Mouse (Mus musculus) liver, adult 2 months (tissue): ENCODE results near the gene Nat8f6. TPM values are rescaled to one million over a fixed set of nuclear protein-coding genes. Genes with fewer than 3 reads are reported as not detected.
"Not testable (repeated sequence)": the region's sequence is repeated elsewhere in the genome, so short reads cannot be mapped to it uniquely, and the experiment has no call there.

Source experiments
- DNase-seq: peaks from one replicate; pipeline ENCODE4 v3.0.0-alpha.2; 2011; ENCODE audit warnings: low read depth, low spot score; ENCODE audit errors: extremely low read depth
- H3K27ac ChIP-seq: fragments of 200-500 bp; replicated peaks from 2 replicates; pipeline ENCODE4 v1.5.1; 2012; ENCODE audit warnings: low read depth, mild to moderate bottlenecking, control low read depth, inconsistent platforms, low read length; ENCODE audit not compliant: insufficient read depth
- H3K27me3 ChIP-seq: fragments of 200-500 bp; 2 replicates; pipeline ENCODE4 v1.6.1; 2012; ENCODE audit warnings: mild to moderate bottlenecking, moderate library complexity, low read length, inconsistent platforms; ENCODE audit not compliant: control insufficient read depth, insufficient read depth
- H3K36me3 ChIP-seq: fragments of 200-500 bp; 2 replicates; pipeline ENCODE4 v1.6.1; 2012; ENCODE audit warnings: low read length, inconsistent platforms; ENCODE audit not compliant: control insufficient read depth, insufficient read depth
- H3K4me1 ChIP-seq: fragments of 200-500 bp; 2 replicates; pipeline ENCODE4 v1.6.1; 2011; ENCODE audit warnings: low read length; ENCODE audit not compliant: control insufficient read depth, insufficient read depth
- H3K4me3 ChIP-seq: fragments of 200-500 bp; 2 replicates; pipeline ENCODE4 v1.5.1; 2011; ENCODE audit warnings: low read depth, mild to moderate bottlenecking, control low read depth, low read length, moderate library complexity; ENCODE audit not compliant: insufficient read depth
- H3K79me2 ChIP-seq: fragments of 200-500 bp; 2 replicates; pipeline ENCODE4 v1.6.1; 2012; ENCODE audit warnings: inconsistent platforms, mild to moderate bottlenecking, low read length, moderate library complexity; ENCODE audit not compliant: control insufficient read depth, insufficient read depth
- H3K9ac ChIP-seq: fragments of 200-500 bp; 2 replicates; pipeline ENCODE4 v1.6.1; 2012; ENCODE audit warnings: low read depth, mild to moderate bottlenecking, control low read depth, inconsistent platforms, low read length
- CTCF ChIP-seq: fragments of 200-500 bp; IDR thresholded peaks from 2 replicates; pipeline ENCODE4 v1.5.1; 2011; ENCODE audit warnings: low read depth, low read length, control low read depth
- POLR2A ChIP-seq: fragments of 200-500 bp; IDR thresholded peaks from 2 replicates; pipeline ENCODE4 v1.6.1; 2011; ENCODE audit warnings: low read length, control low read depth; ENCODE audit not compliant: insufficient read depth; ENCODE audit errors: extremely low read depth
- WGBS: fragments of 180-500 bp; shearing (Covaris S2); methylation state at CpG from one replicate; pipeline ENCODE4 v1.1.7; 2018; 5-methylcytosine and 5-hydroxymethylcytosine counted together
- polyA plus RNA-seq: library from polyadenylated mRNA; depleted of rRNA; stranded (reverse); fragments of >200 nt; gene quantifications from 2 replicates; pipeline ENCODE4 v1.2.3, GENCODE M21; 2012
- total RNA-seq: library from RNA; depleted of rRNA; stranded (reverse); fragments of >200 nt; gene quantifications from 2 replicates; pipeline ENCODE4 v1.2.3, GENCODE M21; 2014

Gene Nat8f6
- total and polyA plus RNA-seq, 2 experiments: 0.28 TPM; not detected in 1

DNA sequence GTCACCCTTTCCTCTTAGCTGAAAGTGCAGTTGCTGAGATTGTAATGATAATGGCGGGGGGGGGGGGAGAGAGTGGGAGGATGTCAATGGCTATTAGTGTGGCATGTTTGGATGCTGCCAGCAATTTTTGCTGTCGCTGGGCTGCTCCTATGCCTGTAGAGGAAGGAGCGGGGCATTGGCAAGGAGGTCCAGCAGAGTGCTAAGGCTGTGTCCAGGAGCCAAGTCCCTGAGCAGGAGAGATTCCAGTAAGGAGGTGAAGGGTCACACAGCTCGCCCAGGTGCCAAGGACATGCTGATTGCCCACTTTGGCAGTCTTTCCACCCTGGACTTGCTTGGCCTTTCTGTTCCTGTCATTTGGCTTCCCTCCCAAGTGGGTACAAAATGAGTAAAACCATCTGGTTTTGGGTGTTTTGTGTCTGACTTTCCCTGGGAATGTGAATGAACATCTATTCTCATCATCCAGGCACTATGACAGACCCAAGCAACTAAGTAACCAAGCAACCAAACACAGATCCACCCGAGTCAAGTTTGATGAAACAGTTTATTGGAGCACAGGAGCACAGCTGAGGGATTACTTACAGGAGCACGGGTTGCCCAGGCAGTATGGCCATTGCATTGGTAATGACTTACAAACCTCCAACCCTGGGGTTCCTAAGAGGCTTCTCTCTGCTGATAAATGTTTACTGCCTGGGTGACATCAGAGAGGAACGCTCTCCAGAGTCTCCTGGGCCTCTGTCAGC lies 44.3 kb upstream of the Nat8f6 start:
- H3K4me3 ChIP-seq, H3K27me3 ChIP-seq, H3K79me2 ChIP-seq, H3K36me3 ChIP-seq: not testable (repeated sequence)
- DNase-seq: peak; percentile 93
- peak; percentile 75; the same call in 1 of the 2 replicates for TF ChIP-seq POLR2A
- Histone ChIP-seq H3K4me1 (peaks cover 20% of the 10 kb centered on the region), H3K27ac (peak overlapping the region; percentile 100), H3K9ac (peak overlapping the region; percentile 28)
- WGBS: 22% methylated on average over 6 of the region's 7 CpGs

DNA sequence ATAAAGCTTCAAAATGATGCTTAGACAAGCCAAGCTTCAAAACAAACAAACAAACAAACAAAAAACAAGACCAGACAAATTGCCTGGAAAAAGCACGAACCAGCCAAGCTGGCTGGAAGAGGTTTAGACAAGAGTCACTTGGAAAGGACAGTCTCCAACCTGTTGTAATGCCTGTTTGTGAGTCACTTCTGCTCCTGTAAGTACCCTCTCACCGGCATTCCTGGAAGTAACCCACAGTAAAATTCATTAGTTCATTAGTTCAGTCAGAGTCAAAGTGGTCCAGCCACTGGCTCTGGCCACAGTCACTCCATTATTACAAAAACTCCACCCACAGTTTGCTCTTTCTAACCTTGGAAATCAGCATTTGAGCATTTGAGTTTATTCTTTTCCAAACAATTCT lies 43.1 kb upstream of the Nat8f6 start:
- DNase-seq: peak; percentile 55
- H3K4me3 ChIP-seq: no peak overlapping the region
- WGBS: 25% methylated on average over 2 of the region's 2 CpGs
- TF ChIP-seq POLR2A: no peak
- no peak for TF ChIP-seq CTCF
- peaks cover 4% of the 10 kb centered on the region; the same call in 1 of the 2 replicates for H3K36me3 ChIP-seq
- 0 out of 2 replicates have a peak, but pooled peaks cover 6% of the 10 kb centered on the region for H3K79me2 ChIP-seq
- no peak overlapping the region for H3K9ac ChIP-seq
- H3K27me3 ChIP-seq: no peaks in the 10 kb centered on the region
- peaks cover 20% of the 10 kb centered on the region for H3K4me1 ChIP-seq
- peak overlapping the region; percentile 14 for H3K27ac ChIP-seq

DNA sequence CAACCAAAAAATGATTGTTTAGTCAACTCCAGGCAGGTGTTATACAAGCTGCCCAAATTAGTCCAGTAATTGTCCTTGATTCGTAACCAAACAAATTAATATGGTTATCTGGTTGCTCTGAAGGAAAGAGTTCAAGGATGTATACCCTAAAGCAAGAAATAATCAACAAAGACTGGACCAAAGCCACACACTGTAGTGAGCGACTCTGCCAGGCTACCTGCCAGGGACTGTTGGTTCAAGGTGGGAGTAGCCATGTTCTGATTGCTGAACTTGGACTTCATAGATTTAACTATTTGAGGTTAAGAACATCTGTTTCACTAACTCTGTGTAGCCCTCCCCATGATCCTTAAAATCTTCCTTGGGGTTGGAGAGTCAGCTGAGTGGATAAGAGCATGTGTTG lies 42.4 kb upstream of the Nat8f6 start:
- Histone ChIP-seq H3K79me2 (0 out of 2 replicates have a peak, but pooled peaks cover 6% of the 10 kb centered on the region), H3K27me3 (no peaks in the 10 kb centered on the region), H3K27ac (peak overlapping the region; percentile 14), H3K9ac (no peak overlapping the region), H3K4me1 (peaks cover 20% of the 10 kb centered on the region), H3K4me3 (no peak overlapping the region), H3K36me3 (peaks cover 4% of the 10 kb centered on the region; the same call in 1 of the 2 replicates)
- peak; percentile 83 for DNase-seq
- 20% methylated on average over 2 of the region's 2 CpGs for WGBS
- no peak for TF ChIP-seq POLR2A
- TF ChIP-seq CTCF: no peak

DNA sequence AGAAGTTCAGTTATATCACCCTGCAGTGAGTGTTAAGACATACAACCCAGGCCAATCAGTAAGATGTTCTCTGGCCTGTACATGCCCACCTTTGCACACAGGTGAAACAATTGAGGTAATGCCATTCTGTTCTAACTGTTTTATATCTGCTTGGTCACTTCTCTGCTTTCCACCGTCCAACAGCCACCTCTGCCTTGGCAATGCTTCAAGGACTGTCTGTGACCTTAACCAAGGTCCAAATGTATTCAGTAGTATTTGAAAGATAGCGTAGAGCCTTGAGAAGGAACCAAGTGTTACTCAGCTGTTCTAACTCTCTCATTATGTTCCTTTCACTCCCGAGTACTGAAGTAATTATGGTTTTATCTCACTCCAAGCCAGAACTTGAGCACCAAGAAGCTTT lies 41.8 kb upstream of the Nat8f6 start:
- TF ChIP-seq CTCF (no peak), POLR2A (no peak)
- H3K79me2 ChIP-seq: 0 out of 2 replicates have a peak, but pooled peaks cover under 1% of the 10 kb centered on the region
- WGBS: 12% methylated on average over 3 of the region's 3 CpGs
- H3K27ac ChIP-seq: peak overlapping the region; percentile 35
- DNase-seq: peak; percentile 89
- no peaks in the 10 kb centered on the region for H3K27me3 ChIP-seq
- no peak overlapping the region for H3K9ac ChIP-seq
- H3K4me3 ChIP-seq: no peak overlapping the region
- H3K4me1 ChIP-seq: peaks cover 20% of the 10 kb centered on the region
- H3K36me3 ChIP-seq: 0 out of 2 replicates have a peak, but pooled peaks cover 2% of the 10 kb centered on the region

DNA sequence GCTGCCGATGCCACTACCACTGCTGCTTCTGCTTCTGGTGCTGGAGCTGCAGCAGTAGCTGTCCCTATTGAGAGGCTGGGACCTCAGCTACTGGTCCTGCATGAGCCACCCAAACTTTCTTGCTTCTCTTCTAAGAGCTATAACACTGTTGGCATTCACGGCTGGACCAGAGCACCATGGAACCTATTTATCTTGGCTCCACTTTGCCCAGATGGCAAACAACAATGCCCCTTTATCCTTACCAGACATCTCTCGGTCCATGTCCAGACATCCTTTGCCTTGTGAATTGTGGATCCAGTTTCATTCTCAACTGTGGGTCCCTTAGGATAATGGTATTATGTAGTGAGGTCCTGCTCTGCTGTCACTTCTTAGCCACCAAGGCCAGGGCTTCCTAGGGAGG lies 40.5 kb upstream of the Nat8f6 start:
- TF ChIP-seq CTCF (no peak), POLR2A (no peak)
- peak; percentile 68 for DNase-seq
- Histone ChIP-seq H3K27me3 (no peaks in the 10 kb centered on the region), H3K4me1 (peaks cover 28% of the 10 kb centered on the region), H3K27ac (peak overlapping the region; percentile 30), H3K79me2 (no peaks in the 10 kb centered on the region), H3K9ac (no peak overlapping the region), H3K4me3 (no peak overlapping the region), H3K36me3 (no peaks in the 10 kb centered on the region)
- whole genome bisulfite sequencing: 24% methylated on average over 3 of the region's 3 CpGs

DNA sequence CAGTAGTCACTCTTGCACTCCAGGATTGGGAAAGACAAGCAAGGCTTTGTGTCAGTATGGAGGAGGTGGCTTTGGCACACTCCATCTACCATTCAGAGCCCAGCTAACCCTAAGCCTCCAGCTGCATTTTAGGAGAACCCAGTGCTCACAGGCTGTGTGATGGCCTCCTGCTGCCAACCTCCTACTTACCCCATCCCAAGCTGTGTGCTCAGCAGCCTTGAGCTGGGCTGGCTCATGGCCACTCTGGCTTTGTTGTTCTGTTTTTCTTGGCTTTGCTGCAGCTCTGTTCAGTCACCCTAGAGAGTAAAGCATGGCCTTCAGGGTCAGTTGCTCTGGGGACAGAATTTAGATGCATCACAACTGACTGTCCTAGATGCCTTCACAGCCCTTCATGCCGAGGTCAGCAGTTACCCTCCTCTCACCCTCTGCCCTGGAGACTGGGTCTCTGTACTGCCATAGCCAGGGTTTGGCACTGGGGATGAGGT lies 35.5 kb upstream of the Nat8f6 start:
- peak overlapping the region; percentile 79 for H3K27ac ChIP-seq
- peak; percentile 100 for DNase-seq
- H3K36me3 ChIP-seq: no peaks in the 10 kb centered on the region
- H3K4me3 ChIP-seq: no peak overlapping the region
- 14% methylated on average over 1 of the region's 1 CpGs for WGBS
- H3K9ac ChIP-seq: 0 out of 2 replicates have a peak overlapping the region, but pooled peaks have one; percentile 32
- 0 out of 2 replicates have a peak, but pooled peaks cover 2% of the 10 kb centered on the region for H3K79me2 ChIP-seq
- TF ChIP-seq POLR2A (no peak), CTCF (no peak)
- H3K27me3 ChIP-seq: no peaks in the 10 kb centered on the region
- peaks cover 43% of the 10 kb centered on the region for H3K4me1 ChIP-seq
